In the genomic region with DNA sequence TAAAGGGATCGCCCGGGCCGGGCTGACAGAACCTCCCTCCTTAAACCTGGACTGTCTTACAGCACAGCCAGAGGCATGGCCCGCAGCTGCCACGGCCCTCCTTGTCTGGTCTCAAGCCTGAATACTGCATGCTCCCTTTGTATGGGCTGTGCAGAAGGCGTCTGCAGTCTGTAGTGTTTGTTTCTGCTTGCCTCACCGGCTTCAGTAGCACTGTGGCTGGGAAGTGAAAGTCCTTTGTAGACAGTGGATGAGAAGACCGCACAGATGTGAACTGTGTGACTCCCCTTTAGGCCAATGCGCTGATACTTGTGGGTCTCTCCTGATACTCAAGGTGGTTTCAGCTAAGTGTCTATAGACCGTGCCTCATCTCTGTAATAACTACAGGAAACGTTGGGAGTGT, we compare ENCODE assay signal across 15 mouse cellular contexts.
"Had no signal": no experiment of that assay in that cellular context is flagged by ENCODE, and none has a peak within 500 bp of the region (broad histone marks: within the 10 kb centered on the region; RNA-seq: fewer than 3 reads in every experiment).

No protein-coding gene starts in this region.

- H3K9me3 ChIP-seq: limb, embryonic 13.5 days; midbrain, embryonic 13.5 days; neural tube, embryonic 15.5 days; stomach, embryonic 15.5 days had no signal

- H3K4me2 ChIP-seq: limb, embryonic 13.5 days; midbrain, embryonic 13.5 days; neural tube, embryonic 15.5 days; stomach, embryonic 15.5 days had no signal

- H3K9ac ChIP-seq: limb, embryonic 13.5 days; liver, embryonic 14.5 days; midbrain, embryonic 13.5 days; neural tube, embryonic 15.5 days; stomach, embryonic 15.5 days had no signal

- H3K4me3 ChIP-seq: limb, embryonic 13.5 days; midbrain, embryonic 13.5 days; myocyte; neural tube, embryonic 15.5 days; stomach, embryonic 15.5 days had no signal

- H3K27ac ChIP-seq: limb, embryonic 13.5 days; liver, embryonic 14.5 days; midbrain, embryonic 13.5 days; neural tube, embryonic 15.5 days; stomach, embryonic 15.5 days had no signal

- H3K27me3 ChIP-seq: limb, embryonic 13.5 days; midbrain, embryonic 13.5 days; neural tube, embryonic 15.5 days; stomach, embryonic 15.5 days had no signal

- DNase-seq: kidney, adult 11 months; kidney, postnatal 10 days; left cerebral cortex, postnatal 4 days; lung, adult 2 months; lung, postnatal 10 days; lung, postnatal 4 days; right cerebral cortex, postnatal 4 days; spleen, adult 18-20 months; thymus, postnatal 4 days had no signal

- H3K4me1 ChIP-seq: midbrain, embryonic 13.5 days had no signal

- ATAC-seq: midbrain, embryonic 13.5 days had no signal
